Mouse (Mus musculus) bone marrow macrophage, adult 2 months (primary cell): ENCODE results near the gene Tmem189. TPM values are rescaled to one million over a fixed set of nuclear protein-coding genes. Genes with fewer than 3 reads are reported as not detected.

Source experiments
- H3K27ac ChIP-seq: 2 replicates; pipeline ENCODE4 v1.5.1; 2012; ENCODE audit warnings: low read depth, low read length; ENCODE audit not compliant: insufficient read depth
- H3K4me1 ChIP-seq: 2 replicates; pipeline ENCODE4 v1.6.1; 2012; ENCODE audit warnings: low read length; ENCODE audit not compliant: control insufficient read depth, insufficient read depth
- H3K4me3 ChIP-seq: 2 replicates; pipeline ENCODE4 v1.5.1; 2012; ENCODE audit warnings: mild to moderate bottlenecking, low read length, moderate library complexity; ENCODE audit not compliant: insufficient read depth
- CTCF ChIP-seq: IDR thresholded peaks from 2 replicates; pipeline ENCODE4 v1.5.1; 2012; ENCODE audit warnings: low read depth, mild to moderate bottlenecking, low read length, moderate library complexity
- POLR2A ChIP-seq: IDR thresholded peaks from 2 replicates; pipeline ENCODE4 v1.6.1; 2012; ENCODE audit warnings: mild to moderate bottlenecking, low read depth, low read length, borderline replicate concordance
- polyA plus RNA-seq: library from polyadenylated mRNA; stranded (reverse); fragments of >200 nt; gene quantifications from 2 replicates; pipeline ENCODE4 v1.2.4, GENCODE M21; 2012; ENCODE audit not compliant: missing spikeins, insufficient read depth, insufficient read length

Tmem189 gene
- polyA plus RNA-seq, 1 experiment = 138 TPM

DNA sequence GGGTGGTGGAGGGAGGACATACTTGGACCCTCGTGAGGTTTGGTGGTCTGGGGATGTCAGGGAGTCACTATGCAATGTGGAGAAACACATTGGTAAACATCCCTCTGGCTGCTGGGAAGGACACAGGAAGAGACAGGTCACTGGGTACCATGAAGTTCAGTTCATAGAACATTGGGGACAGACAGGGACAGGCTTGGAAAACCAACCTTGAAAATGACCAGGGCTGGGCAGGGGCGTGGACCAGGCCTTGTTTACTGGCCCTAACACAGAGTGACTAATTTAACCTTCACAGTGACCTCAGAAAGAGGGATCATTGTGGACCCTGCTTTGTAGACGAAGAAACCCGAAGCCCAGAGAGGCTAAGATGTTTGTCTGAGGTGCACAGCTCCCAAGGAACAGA lies 29.9 kb upstream of the Tmem189 start:
- H3K4me3 ChIP-seq = no peak overlapping the region
- no peak overlapping the region for H3K27ac ChIP-seq
- H3K4me1 ChIP-seq = peaks cover 38% of the 10 kb centered on the region
- no peak for TF ChIP-seq CTCF
- no peak for TF ChIP-seq POLR2A

DNA sequence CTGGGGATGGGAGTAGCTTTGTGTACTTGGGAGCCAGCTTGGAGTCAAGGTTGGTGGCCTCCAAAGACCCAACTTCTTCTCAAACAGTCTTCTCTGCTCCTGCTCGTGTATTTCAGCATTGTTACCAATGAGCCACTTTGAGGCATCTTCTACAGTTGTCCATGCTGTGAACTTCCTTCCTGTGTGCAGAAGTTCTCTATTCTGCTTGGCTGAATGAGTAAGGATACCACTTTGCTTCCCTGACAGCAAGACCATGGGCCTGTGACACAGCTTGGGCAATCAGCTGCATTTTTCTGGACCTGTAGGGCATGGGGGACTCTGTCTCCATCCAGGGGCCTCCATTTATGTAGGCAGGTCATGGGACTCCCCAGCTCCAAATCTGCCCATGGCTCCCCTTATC lies 27.6 kb upstream of the Tmem189 start:
- no peak for TF ChIP-seq CTCF
- no peak for TF ChIP-seq POLR2A
- H3K4me3 ChIP-seq = no peak overlapping the region
- peak overlapping the region; percentile 87 for H3K27ac ChIP-seq
- H3K4me1 ChIP-seq = peaks cover 48% of the 10 kb centered on the region

DNA sequence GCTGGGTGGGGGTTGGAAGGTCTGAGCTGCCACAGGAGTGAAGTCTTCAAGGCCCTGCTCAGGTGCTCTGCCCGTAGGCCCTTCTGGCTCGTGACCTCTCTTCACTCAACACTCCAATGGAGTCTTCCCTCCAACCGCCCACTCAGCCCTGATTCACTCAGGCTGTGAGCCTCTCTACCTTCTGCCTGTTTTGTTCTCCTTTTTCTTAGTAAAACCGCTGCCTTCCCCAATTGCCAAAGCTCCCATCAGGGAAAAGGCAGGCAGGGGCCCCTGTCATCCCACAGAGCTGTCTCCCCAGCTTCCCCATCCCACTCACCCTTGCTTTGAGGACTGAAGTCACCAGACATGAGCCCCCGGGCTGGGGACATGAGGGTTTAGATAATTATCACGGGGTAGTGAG lies 25.4 kb upstream of the Tmem189 start:
- no peak overlapping the region for H3K4me3 ChIP-seq
- TF ChIP-seq POLR2A (0 out of 2 replicates have a peak, but pooled peaks have one; percentile 4), CTCF (no peak)
- peak overlapping the region; percentile 46 for H3K27ac ChIP-seq
- H3K4me1 ChIP-seq = peaks cover 58% of the 10 kb centered on the region

DNA sequence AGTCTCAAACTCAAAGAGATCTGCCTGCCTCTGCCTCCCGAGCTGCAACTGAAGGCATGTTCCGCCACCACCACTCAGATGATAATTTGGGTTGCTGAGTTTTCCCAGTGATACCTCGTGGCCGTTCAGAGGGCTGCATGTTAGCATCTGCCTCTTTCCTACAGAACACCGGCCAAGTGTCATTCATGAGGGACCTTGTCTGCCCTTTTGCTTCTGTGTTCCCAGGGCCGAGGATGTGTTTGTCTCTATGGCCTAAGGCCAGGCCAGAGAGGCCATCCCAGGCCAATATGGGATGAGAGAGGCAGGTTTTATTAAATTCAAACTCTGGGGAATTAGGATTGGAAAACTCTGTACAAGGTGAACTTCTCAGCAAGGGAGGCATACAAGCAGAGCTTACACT lies 24.7 kb upstream of the Tmem189 start:
- TF ChIP-seq POLR2A = no peak
- no peak for TF ChIP-seq CTCF
- Histone ChIP-seq H3K27ac (peak overlapping the region; percentile 46; the same call in 1 of the 2 replicates), H3K4me3 (no peak overlapping the region), H3K4me1 (peaks cover 63% of the 10 kb centered on the region)

DNA sequence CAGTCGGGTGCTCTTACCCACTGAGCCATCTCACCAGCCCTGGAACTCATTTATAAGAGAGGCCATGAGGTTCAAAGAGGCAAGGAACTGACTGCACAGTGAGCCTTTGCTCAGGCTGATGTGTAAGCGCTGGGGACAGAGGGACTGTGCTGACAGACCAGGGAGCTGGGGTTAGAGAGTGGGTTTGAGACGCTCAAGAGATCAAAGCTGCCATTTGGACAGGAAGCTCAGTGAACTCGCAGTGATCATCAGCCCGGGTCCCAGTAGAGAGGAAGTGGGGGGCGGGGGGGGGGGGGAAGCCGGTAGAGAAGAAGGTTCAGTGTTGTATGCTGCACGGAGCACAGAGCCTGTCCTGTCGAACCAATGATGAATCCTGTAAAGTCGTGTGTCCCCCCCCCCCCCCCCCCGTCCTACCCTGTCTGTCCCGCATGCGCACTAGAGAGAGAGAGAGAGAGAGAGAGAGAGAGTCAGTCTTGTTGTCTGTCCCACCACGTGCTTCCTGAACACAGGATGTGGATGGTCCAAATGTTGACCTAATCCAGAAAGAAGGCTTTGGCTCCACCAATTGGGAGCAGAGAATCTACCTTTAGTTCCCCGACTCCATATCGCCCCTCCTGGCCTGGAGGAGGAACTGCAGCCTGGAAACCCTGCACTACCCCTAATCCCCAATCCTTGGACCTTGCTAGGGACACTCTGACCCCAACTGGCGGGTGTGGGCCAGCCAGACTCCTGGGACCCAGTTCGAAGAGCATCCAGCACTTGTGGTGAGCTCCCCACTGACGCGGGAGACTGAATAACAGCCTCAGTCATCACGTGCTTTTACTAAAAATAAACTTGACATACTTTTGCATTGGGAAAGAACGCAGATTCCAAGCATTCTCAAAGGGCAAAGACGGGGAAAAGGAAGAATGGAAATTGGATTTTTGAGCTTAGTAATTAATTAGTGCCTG lies 23.5 kb upstream of the Tmem189 start:
- TF ChIP-seq POLR2A = no peak
- TF ChIP-seq CTCF = peak; percentile 85
- Histone ChIP-seq H3K4me1 (peaks cover 63% of the 10 kb centered on the region), H3K4me3 (no peak overlapping the region), H3K27ac (0 out of 2 replicates have a peak overlapping the region, but pooled peaks have one; percentile 17)

DNA sequence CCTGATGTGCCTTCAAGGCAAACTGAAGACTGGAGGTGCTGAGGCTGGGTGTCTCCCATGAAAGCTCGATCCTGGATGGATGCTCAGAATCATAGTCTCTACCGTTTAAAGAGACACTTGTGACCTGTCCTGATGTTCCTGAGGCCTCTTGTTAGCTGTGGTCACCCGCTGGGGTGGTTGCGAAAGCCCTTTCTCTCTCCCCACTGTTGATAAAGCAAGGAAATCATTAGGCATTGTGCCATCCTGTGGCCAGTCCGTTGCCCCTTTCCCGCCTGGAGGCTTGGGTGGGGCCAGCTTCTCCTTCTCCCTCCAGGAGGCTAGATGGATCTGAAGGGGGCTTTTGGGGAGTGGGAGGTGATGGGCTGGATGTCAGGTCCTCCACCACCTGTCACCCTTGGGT lies 21.0 kb upstream of the Tmem189 start:
- Histone ChIP-seq H3K4me3 (no peak overlapping the region), H3K27ac (no peak overlapping the region)
- no peak for TF ChIP-seq POLR2A
- no peak for TF ChIP-seq CTCF

DNA sequence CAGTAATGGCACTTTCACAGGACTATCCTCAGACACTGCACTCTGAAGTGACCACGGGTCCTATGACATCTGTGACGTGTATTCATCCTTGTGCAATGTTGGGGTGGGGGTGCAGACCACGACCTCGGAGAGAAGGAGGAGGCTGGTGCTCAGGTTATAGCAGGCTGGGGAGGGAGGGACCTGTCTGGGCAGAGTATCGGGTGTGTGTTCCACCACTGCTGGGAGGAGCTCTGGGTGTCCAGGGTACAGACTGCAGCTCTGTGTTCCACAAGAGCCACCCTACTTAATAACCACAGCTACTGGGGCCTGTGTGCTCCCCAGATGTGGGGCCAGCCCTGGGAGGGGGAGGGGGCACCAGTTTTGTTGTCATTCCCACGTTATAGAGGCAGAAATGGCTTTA lies 20.3 kb upstream of the Tmem189 start:
- no peak overlapping the region for H3K4me3 ChIP-seq
- peaks cover 34% of the 10 kb centered on the region for H3K4me1 ChIP-seq
- TF ChIP-seq CTCF (no peak), POLR2A (no peak)
- H3K27ac ChIP-seq = no peak overlapping the region

More for the DNA sequence above, 21.0 kb upstream of the Tmem189 start:
- peaks cover 40% of the 10 kb centered on the region for H3K4me1 ChIP-seq

DNA sequence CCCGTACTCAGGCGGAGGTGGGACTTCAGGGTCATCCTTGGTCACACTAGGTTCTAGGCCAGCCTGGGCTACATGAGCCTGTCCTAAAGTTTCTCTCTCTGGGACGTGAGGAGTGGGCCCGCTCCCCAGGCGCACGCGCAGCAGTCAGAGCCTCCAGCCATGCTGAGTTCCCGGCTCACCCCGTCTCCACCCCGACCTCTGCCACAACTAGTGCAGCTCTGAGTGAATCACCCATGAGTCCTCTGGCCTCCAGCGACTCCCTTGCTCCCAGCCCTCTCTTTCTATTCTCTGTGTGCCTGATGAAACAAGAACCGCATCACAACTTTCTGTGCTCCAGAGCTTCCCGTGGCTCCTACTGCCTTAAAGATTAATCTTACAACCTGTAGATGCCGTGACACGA lies 18.8 kb upstream of the Tmem189 start:
- H3K4me1 ChIP-seq = peaks cover 22% of the 10 kb centered on the region
- TF ChIP-seq POLR2A = no peak
- no peak overlapping the region for H3K27ac ChIP-seq
- no peak overlapping the region for H3K4me3 ChIP-seq

DNA sequence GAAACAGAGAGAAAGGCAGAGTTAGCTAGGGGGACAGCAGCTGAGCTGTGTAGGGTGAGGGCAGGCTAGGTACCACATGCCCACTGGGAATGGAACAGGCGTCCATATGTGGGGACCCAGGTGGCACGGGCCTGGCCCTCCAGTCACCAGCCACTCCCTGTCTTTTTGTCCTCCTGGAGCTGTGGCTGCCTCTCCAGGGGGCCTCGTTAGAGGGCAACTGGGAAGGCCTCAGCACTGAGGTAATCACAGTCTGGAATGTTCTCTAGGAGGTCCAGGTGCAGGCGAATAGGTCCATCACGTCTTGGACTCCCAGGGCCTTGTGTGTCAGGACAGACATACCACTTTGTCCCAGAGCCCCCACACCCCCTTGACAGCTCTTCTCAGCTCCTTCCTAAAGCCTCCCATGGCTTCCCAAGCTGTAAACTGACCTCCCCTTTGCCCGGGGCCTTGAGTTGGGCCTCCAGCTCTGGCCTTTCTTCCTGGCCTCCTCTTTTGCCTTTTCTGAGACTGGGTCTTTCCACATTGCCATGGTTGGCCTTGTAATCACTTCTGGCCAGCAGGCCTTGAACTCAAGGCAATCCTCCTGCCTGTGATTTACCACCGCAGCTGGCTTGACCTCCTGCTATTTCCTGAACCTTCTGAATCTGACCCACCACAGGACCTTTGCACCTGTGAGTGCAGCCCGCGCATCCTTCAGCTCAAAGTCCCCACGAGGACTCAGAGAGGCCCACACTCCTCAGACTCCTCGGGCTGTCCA lies 16.7 kb upstream of the Tmem189 start:
- Histone ChIP-seq H3K4me3 (no peak overlapping the region), H3K4me1 (peaks cover 33% of the 10 kb centered on the region), H3K27ac (no peak overlapping the region)
- TF ChIP-seq CTCF (no peak), POLR2A (no peak)

DNA sequence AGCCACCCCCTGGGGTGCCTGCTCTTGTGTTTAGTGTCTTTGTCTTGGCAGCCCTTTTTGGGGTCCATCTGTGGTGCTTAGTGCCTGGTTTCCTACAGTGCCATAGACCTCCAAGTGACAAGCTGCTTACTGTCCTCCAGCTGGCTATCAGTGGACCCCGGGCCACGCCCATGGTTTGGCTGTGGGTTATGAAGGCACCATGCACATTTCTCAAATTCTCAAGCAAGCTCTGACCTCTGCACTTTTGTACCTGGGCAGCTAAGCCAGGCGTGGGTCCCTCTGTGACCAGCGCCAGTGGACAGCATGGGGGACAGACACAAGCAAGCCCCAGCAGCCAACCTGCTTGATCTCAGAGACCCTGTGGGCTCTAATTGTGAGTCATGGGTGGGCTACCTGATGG lies 14.8 kb upstream of the Tmem189 start:
- Histone ChIP-seq H3K27ac (no peak overlapping the region), H3K4me3 (no peak overlapping the region), H3K4me1 (peaks cover 36% of the 10 kb centered on the region)
- no peak for TF ChIP-seq POLR2A
- TF ChIP-seq CTCF = no peak
